Mouse (Mus musculus) heart, adult 2 months (tissue): ENCODE measurements around the gene Zfhx3. TPM values are rescaled to one million over a fixed set of nuclear protein-coding genes. Genes with fewer than 3 reads are reported as not detected.

Source experiments
- DNase-seq, 2 experiments: peaks; one replicate each; pipeline ENCODE4 v3.0.0; 2021
- H3K27ac ChIP-seq: fragments of 200-600 bp; 2 replicates; pipeline ENCODE4 v1.8.1; 2022
- H3K27me3 ChIP-seq: fragments of 200-500 bp; 2 replicates; pipeline ENCODE4 v1.6.1; 2012; ENCODE audit warnings: mild to moderate bottlenecking, low read length, inconsistent platforms, mixed read lengths; ENCODE audit not compliant: control insufficient read depth, insufficient read depth
- H3K36me3 ChIP-seq: fragments of 200-500 bp; 2 replicates; pipeline ENCODE4 v1.6.1; 2012; ENCODE audit warnings: low read length, inconsistent platforms; ENCODE audit not compliant: control insufficient read depth, insufficient read depth
- H3K4me1 ChIP-seq: fragments of 200-500 bp; 2 replicates; pipeline ENCODE4 v1.6.1; 2011; ENCODE audit warnings: low read length; ENCODE audit not compliant: control insufficient read depth, insufficient read depth
- H3K4me3 ChIP-seq: fragments of 200-600 bp; 2 replicates; pipeline ENCODE4 v1.8.1; 2022
- H3K79me2 ChIP-seq: fragments of 200-500 bp; replicated peaks from 2 replicates; pipeline ENCODE4 v1.6.1; 2012; ENCODE audit warnings: mild to moderate bottlenecking, inconsistent platforms, low read length, moderate library complexity, mixed read lengths; ENCODE audit not compliant: control insufficient read depth, insufficient read depth
- H3K9ac ChIP-seq: fragments of 200-500 bp; 2 replicates; pipeline ENCODE4 v1.6.1; 2012; ENCODE audit warnings: low read depth, mild to moderate bottlenecking, control low read depth, inconsistent platforms, low read length, mixed read lengths
- CTCF ChIP-seq: fragments of 200-600 bp; IDR thresholded peaks from 2 replicates; pipeline ENCODE4 v1.8.1; 2022; ENCODE audit warnings: antibody characterized with exemption, mild to moderate bottlenecking, moderate library complexity
- EP300 ChIP-seq: fragments of 200-500 bp; IDR thresholded peaks from 2 replicates; pipeline ENCODE4 v1.6.1; 2011; ENCODE audit warnings: low read depth, low read length, control low read depth; ENCODE audit not compliant: insufficient read depth
- POLR2A ChIP-seq: fragments of 200-500 bp; IDR thresholded peaks from 2 replicates; pipeline ENCODE4 v1.6.1; 2011; ENCODE audit warnings: mild to moderate bottlenecking, low read depth, low read length, control low read depth; ENCODE audit not compliant: insufficient read depth
- WGBS: fragments of 180-500 bp; shearing (Covaris S2); methylation state at CpG from one replicate; pipeline ENCODE4 v1.1.7; 2018; 5-methylcytosine and 5-hydroxymethylcytosine counted together
- intact Hi-C: fragments of 180-260 bp; cut with DNase I; formaldehyde crosslinking; loops from one replicate; pipeline ENCODE4 v1.15.1; 2025
- polyA plus RNA-seq: library from polyadenylated mRNA; depleted of rRNA; stranded (reverse); fragments of >200 nt; gene quantifications from 2 replicates; pipeline ENCODE4 v1.2.3, GENCODE M21; 2012
- total RNA-seq, 2 experiments: library from RNA; stranded (reverse); gene quantifications; 2 replicates each; pipeline ENCODE4 v1.2.3; 2021

Gene Zfhx3
- total and polyA plus RNA-seq, 3 experiments: 1.8 to 8.3 (median 6.9) TPM

DNA sequence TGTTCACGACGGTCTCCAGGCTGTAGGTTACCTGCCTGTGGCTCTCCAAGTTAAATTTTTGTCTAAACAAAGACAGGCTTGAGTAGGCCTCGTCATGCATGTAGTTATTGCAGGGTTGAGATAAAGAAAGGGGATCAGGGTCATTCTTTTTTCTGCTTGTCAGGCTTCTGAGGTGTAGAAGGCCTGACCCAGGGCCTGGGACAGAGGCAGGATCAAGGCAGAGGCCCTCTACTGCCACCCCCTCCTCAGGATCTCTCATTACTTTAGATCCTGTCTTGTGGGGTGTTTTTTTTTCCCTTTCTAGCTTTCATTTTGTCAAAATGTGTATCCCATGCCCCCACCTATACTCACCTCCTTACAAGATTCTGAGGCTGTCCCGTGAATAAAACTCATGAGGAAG, 770.2 kb downstream of the Zfhx3 start:
- intact Hi-C loops: loop anchor here (5.0 to 10.0 kb wide), 2 partner anchors 70 to 172 kb away; no protein-coding TSS in a partner anchor
- Histone ChIP-seq H3K27me3 (no peaks in the 10 kb centered on the region), H3K9ac (no peak overlapping the region), H3K4me1 (peaks cover 10% of the 10 kb centered on the region), H3K79me2 (0 out of 2 replicates have a peak, but pooled peaks cover 1% of the 10 kb centered on the region), H3K36me3 (0 out of 2 replicates have a peak, but pooled peaks cover 2% of the 10 kb centered on the region), H3K27ac (no peak overlapping the region; the same call in 1 of the 2 replicates), H3K4me3 (no peak overlapping the region)
- TF ChIP-seq CTCF (no peak), POLR2A (no peak), EP300 (no peak)
- no peak for DNase-seq
- 76% methylated on average over 4 of the region's 4 CpGs for WGBS

DNA sequence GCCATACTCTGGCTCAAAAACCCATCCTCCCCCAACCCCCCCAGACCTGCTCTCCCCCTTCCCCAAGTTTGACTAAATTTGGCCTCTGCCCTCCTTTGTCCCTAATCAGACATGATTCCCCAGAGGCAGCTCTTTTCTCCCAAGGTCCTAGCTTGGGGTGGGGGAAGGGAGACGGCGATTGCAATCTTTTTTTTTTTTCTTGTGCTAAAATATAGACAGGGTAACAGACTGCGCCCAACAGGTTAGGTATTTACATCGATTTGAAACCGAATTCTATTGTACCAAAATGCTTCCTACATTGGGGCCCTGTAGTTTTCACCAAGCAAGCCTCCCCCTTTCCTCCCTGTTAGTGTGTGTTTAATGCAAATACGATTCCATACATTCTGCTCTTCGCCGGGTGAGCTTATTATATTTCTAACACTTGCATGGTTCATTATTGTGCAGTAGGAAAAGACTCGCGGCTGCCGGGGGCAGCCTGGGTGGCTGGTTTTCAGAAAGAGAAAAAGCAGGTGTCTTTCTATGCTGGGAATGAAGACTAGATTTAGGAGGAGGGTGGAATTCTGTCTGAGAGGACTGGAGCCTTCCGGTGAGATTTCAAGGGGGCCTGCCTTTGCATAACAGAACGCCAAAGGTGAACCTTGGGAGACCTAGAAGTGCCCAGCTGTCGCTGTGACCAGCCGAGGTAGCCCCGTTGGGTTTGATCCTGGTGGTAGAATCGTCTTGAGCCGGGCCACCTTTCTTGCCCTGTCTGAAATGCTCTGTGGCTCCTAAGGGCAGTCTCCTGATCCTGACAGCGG, 771.1 kb downstream of the Zfhx3 start:
- peaks cover 9% of the 10 kb centered on the region for H3K4me1 ChIP-seq
- 70% methylated on average over 19 of the region's 19 CpGs for WGBS
- 0 out of 2 replicates have a peak, but pooled peaks cover 1% of the 10 kb centered on the region for H3K79me2 ChIP-seq
- H3K4me3 ChIP-seq: peak overlapping the region; percentile 76
- TF ChIP-seq CTCF (no peak), EP300 (no peak), POLR2A (no peak)
- peak overlapping the region; percentile 90 for H3K9ac ChIP-seq
- no peaks in the 10 kb centered on the region for H3K27me3 ChIP-seq
- 0 out of 2 replicates have a peak, but pooled peaks cover 2% of the 10 kb centered on the region for H3K36me3 ChIP-seq
- intact Hi-C loops: loop anchor here (5.0 to 10.0 kb wide), 2 partner anchors 69 to 171 kb away; no protein-coding TSS in a partner anchor
- peak overlapping the region; percentile 94 for H3K27ac ChIP-seq
- DNase-seq: peak in 1 of 2 experiments; percentile 21

GRCm38 (mm10) chr8:108714143-108714635, 771.7 kb downstream of the Zfhx3 start:
- DNase-seq: no peak
- peaks cover 9% of the 10 kb centered on the region for H3K4me1 ChIP-seq
- H3K9ac ChIP-seq: peak overlapping the region; percentile 90
- H3K36me3 ChIP-seq: 0 out of 2 replicates have a peak, but pooled peaks cover 2% of the 10 kb centered on the region
- intact Hi-C loops: loop anchor here (5.0 to 10.0 kb wide), 2 partner anchors 68 to 171 kb away; no protein-coding TSS in a partner anchor
- H3K4me3 ChIP-seq: peak overlapping the region; percentile 76
- WGBS: 4% methylated on average over 21 of the region's 21 CpGs
- H3K79me2 ChIP-seq: 0 out of 2 replicates have a peak, but pooled peaks cover 1% of the 10 kb centered on the region
- no peaks in the 10 kb centered on the region for H3K27me3 ChIP-seq
- peak overlapping the region; percentile 94 for H3K27ac ChIP-seq
- TF ChIP-seq CTCF (no peak), POLR2A (peak; percentile 16; the same call in 1 of the 2 replicates)

DNA sequence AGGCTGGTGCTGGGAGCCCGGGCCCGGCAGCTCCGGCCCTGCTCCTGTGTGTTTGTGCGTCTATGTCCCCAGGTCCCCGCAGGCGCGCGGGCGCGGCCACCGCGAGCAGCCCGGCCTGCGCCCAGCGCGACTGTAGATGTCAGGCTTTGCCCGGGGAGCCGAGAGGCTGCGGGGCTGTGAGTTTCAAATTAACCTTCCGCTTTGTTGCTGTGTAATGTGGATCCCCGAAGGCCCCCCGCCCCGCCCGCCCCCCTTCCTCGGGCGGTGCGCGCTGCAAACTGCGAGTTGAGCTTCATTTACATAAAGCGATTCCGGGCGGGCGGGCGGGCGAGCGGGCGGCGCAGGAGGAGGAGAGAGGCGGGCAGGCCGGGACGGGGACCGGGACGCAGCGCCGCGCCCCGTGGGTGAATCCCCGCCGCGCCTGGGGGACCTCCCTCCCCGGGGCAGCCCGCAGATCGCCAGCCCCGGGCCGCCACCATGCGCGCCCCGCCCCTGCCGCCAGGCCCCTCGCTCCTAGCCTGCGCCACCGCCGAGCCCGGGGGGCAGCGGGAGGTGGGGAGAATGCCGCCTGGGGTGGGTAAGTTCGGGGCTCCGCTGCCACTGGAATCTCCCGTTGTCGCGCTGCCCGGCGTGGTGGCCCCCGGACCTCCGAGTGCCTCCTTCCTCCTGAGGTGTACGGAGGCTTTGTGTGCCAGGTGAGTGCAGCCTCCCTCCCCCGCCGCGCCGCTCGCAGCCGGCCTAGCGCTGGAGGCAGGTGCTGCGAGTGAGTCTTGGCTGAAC, 772.4 kb downstream of the Zfhx3 start:
- intact Hi-C loops: loop anchor here (5.0 to 10.0 kb wide), 4 partner anchors 47 to 197 kb away; no protein-coding TSS in a partner anchor

GRCm38 (mm10) chr8:108715416-108715948, 773.0 kb downstream of the Zfhx3 start:
- Histone ChIP-seq H3K27ac (peak overlapping the region; percentile 94), H3K4me3 (peak overlapping the region; percentile 76), H3K9ac (peak overlapping the region; percentile 97), H3K36me3 (0 out of 2 replicates have a peak, but pooled peaks cover 2% of the 10 kb centered on the region), H3K27me3 (no peaks in the 10 kb centered on the region), H3K79me2 (peaks cover 1% of the 10 kb centered on the region), H3K4me1 (peaks cover 6% of the 10 kb centered on the region)
- intact Hi-C loops: loop anchor here (5.0 to 10.0 kb wide), 3 partner anchors 47 to 197 kb away; no protein-coding TSS in a partner anchor
- WGBS: 48% methylated on average over 11 of the region's 11 CpGs
- TF ChIP-seq EP300 (no peak), CTCF (no peak), POLR2A (no peak)
- DNase-seq: no peak

More for the DNA sequence above, 772.4 kb downstream of the Zfhx3 start:
- peak overlapping the region; percentile 94 for H3K27ac ChIP-seq
- H3K36me3 ChIP-seq: 0 out of 2 replicates have a peak, but pooled peaks cover 2% of the 10 kb centered on the region
- H3K79me2 ChIP-seq: peaks cover 1% of the 10 kb centered on the region; the same call in 1 of the 2 replicates
- H3K9ac ChIP-seq: peak overlapping the region; percentile 97
- H3K27me3 ChIP-seq: no peaks in the 10 kb centered on the region
- DNase-seq: peak; percentile 82 to 85
- under 1% methylated on average over 60 of the region's 84 CpGs for WGBS
- TF ChIP-seq POLR2A: no peak
- TF ChIP-seq CTCF: peak; percentile 45
- TF ChIP-seq EP300: no peak
- H3K4me3 ChIP-seq: peak overlapping the region; percentile 76
- H3K4me1 ChIP-seq: peaks cover 6% of the 10 kb centered on the region
